10 mouse cellular contexts compared by ENCODE assay signal in genomic region chr14:20618211-20618610, GRCm38 (mm10). TPM values are rescaled to one million over a fixed set of nuclear protein-coding genes. Genes with fewer than 3 reads are reported as not detected.
DNase-seq lines count a peak whose midpoint lies in the region; ATAC-seq lines count a peak whose summit lies in the region.
"Had no signal": no experiment of that assay in that cellular context is flagged by ENCODE, and none has a peak within 500 bp of the region (broad histone marks: within the 10 kb centered on the region; RNA-seq: fewer than 3 reads in every experiment).

No protein-coding gene starts in this region.

- intact Hi-C loops in heart, postnatal 10 days (cut with DNase I) = no loop called here

- H3K27ac ChIP-seq in heart, embryonic 15.5 days = peak overlapping the region; percentile 36; the same call in 1 of the 2 replicates
- H3K27ac ChIP-seq: midbrain, embryonic 12.5 days had no signal

- no peak for DNase-seq in heart, postnatal 10 days
- DNase-seq in right cerebral cortex, adult 18-20 months = peak; percentile 56
- no peak for DNase-seq in right cerebral cortex, postnatal 10 days (ENCODE audit: low spot score in 2 of 2)
- peak; percentile 48 to 67 for DNase-seq in kidney, postnatal 36 days
- peak; percentile 12 for DNase-seq in naive thymus-derived CD4-positive, alpha-beta T cell, adult 2 months (ENCODE audit: low read depth)
- DNase-seq in frontal cortex, postnatal 10 days (ENCODE audit: low spot score in 2 of 2) = no peak
- no peak for DNase-seq in right cerebral cortex, postnatal 25 days
- DNase-seq: layer of hippocampus, postnatal 36 days had no signal

- H3K36me3 ChIP-seq in heart, embryonic 15.5 days = no peaks in the 10 kb centered on the region
- H3K36me3 ChIP-seq: midbrain, embryonic 12.5 days had no signal

- H3K4me3 ChIP-seq in heart, embryonic 15.5 days = no peak overlapping the region
- H3K4me3 ChIP-seq: midbrain, embryonic 12.5 days had no signal

- H3K9me3 ChIP-seq in heart, embryonic 15.5 days (replicated peaks) = no peaks in the 10 kb centered on the region
- H3K9me3 ChIP-seq: midbrain, embryonic 12.5 days had no signal

- no peaks in the 10 kb centered on the region for H3K27me3 ChIP-seq in heart, embryonic 15.5 days
- H3K27me3 ChIP-seq: midbrain, embryonic 12.5 days had no signal

- H3K4me1 ChIP-seq in heart, embryonic 15.5 days (replicated peaks) = peaks cover 9% of the 10 kb centered on the region

- no peak for ATAC-seq in heart, embryonic 15.5 days (replicated peaks; ENCODE audit: insufficient number of reproducible peaks, insufficient read depth, low FRiP score, low read depth)

- WGBS in heart, embryonic 15.5 days = 53% methylated on average over 5 of the region's 5 CpGs

- H3K9ac ChIP-seq in heart, embryonic 15.5 days = no peak overlapping the region
- H3K9ac ChIP-seq: midbrain, embryonic 12.5 days had no signal

- H3K4me2 ChIP-seq in heart, embryonic 15.5 days = no peak overlapping the region
- H3K4me2 ChIP-seq: midbrain, embryonic 12.5 days had no signal

RNA-seq across cellular contexts. Expression of gene Usp54, which starts 22.7 kb away (rescaled TPM):
- 4.0 and 4.8 TPM in 2 replicates for polyA plus RNA-seq in heart, embryonic 15.5 days (2015; fragmentation: Nextera tagmentation; extraction: Ambion mirVana)
- 10 to 100 TPM; 12.9 to 14.0 TPM for total RNA-seq in heart, postnatal 10 days (2021)

RNA-seq across cellular contexts. Expression of gene Myoz1, which starts 38.1 kb away (rescaled TPM):
- 10.2 and 11.6 TPM in 2 replicates for polyA plus RNA-seq in heart, embryonic 15.5 days (2015; fragmentation: Nextera tagmentation; extraction: Ambion mirVana)
- 1 to 10 TPM; 1.1 to 2.1 TPM for total RNA-seq in heart, postnatal 10 days (2021)
- total RNA-seq: layer of hippocampus, postnatal 36 days had no signal

RNA-seq across cellular contexts. Expression of gene Synpo2l, which starts 49.9 kb away (rescaled TPM):
- polyA plus RNA-seq in heart, embryonic 15.5 days (2015; fragmentation: Nextera tagmentation; extraction: Ambion mirVana) = 167 and 174 TPM in 2 replicates
- 100 to 1,000 TPM; 164 to 213 TPM for total RNA-seq in heart, postnatal 10 days (2021)

RNA-seq across cellular contexts. Expression of gene Sec24c, which starts 55.9 kb away (rescaled TPM):
- 57.3 and 82.4 TPM in 2 replicates for polyA plus RNA-seq in heart, embryonic 15.5 days (2015; fragmentation: Nextera tagmentation; extraction: Ambion mirVana)
- total RNA-seq in heart, postnatal 10 days (2021) = 100 to 1,000 TPM; 103 to 105 TPM

Comparison
In these comparisons a context has a peak if more than half of its experiments do, and no peak if none do; other contexts are left out.
1. DNase-seq: peak in right cerebral cortex, adult 18-20 months (single experiment), kidney, postnatal 36 days (2 of 2) and naive thymus-derived CD4-positive, alpha-beta T cell, adult 2 months (single experiment); none in heart, postnatal 10 days (0 of 2), right cerebral cortex, postnatal 10 days (0 of 2), frontal cortex, postnatal 10 days (0 of 2) and right cerebral cortex, postnatal 25 days (single experiment).